Mouse (Mus musculus) thymus, adult 2 months (tissue): Measurements from ENCODE around the gene Ift172. TPM values are rescaled to one million over a fixed set of nuclear protein-coding genes. Genes with fewer than 3 reads are reported as not detected.
A peak's percentile ranks its signal among the peaks of the same experiment; 100 is the strongest.

Experiments used
- DNase-seq: peaks from one replicate; pipeline ENCODE4 v3.0.0; 2021
- H3K27ac ChIP-seq: fragments of 200-500 bp; 2 replicates; pipeline ENCODE4 v1.5.1; 2012; ENCODE audit warnings: low read length, control low read depth; ENCODE audit not compliant: control insufficient read depth, insufficient read depth
- H3K27me3 ChIP-seq: fragments of 200-500 bp; 2 replicates; pipeline ENCODE4 v1.6.1; 2012; ENCODE audit warnings: mild to moderate bottlenecking, low read length, moderate library complexity, mixed read lengths; ENCODE audit not compliant: control insufficient read depth, insufficient read depth
- H3K36me3 ChIP-seq: fragments of 200-500 bp; 2 replicates; pipeline ENCODE4 v1.6.1; 2012; ENCODE audit warnings: mild to moderate bottlenecking, low read length, moderate library complexity; ENCODE audit not compliant: control insufficient read depth, insufficient read depth
- H3K4me1 ChIP-seq: fragments of 200-500 bp; replicated peaks from 2 replicates; pipeline ENCODE4 v1.6.1; 2012; ENCODE audit warnings: low read length; ENCODE audit not compliant: control insufficient read depth, insufficient read depth
- H3K4me3 ChIP-seq: fragments of 200-500 bp; 2 replicates; pipeline ENCODE4 v1.5.1; 2012; ENCODE audit warnings: mild to moderate bottlenecking, low read length, control low read depth, moderate library complexity; ENCODE audit not compliant: control insufficient read depth, insufficient read depth
- CTCF ChIP-seq: fragments of 200-500 bp; IDR thresholded peaks from 2 replicates; pipeline ENCODE4 v1.5.1; 2012; ENCODE audit warnings: mild to moderate bottlenecking, control low read depth, low read length, moderate library complexity, borderline replicate concordance; ENCODE audit not compliant: control insufficient read depth, poor library complexity, insufficient read depth; ENCODE audit errors: extremely low read depth
- POLR2A ChIP-seq: fragments of 200-500 bp; IDR thresholded peaks from 2 replicates; pipeline ENCODE4 v1.6.1; 2012; ENCODE audit warnings: mild to moderate bottlenecking, low read length, control low read depth, moderate library complexity; ENCODE audit not compliant: control insufficient read depth, poor library complexity, insufficient read depth; ENCODE audit errors: extremely low read depth
- WGBS: fragments of 180-500 bp; shearing (Covaris S2); methylation state at CpG from one replicate; pipeline ENCODE4 v1.1.7; 2018; 5-methylcytosine and 5-hydroxymethylcytosine counted together
- polyA plus RNA-seq: library from polyadenylated mRNA; depleted of rRNA; stranded (reverse); fragments of >200 nt; gene quantifications from 2 replicates; pipeline ENCODE4 v1.2.3, GENCODE M21; 2012

Ift172 gene
- polyA plus RNA-seq, 1 experiment, result 21.6 TPM

- H3K27ac ChIP-seq, result peak overlapping the region; percentile 52
- no peak for DNase-seq
- TF ChIP-seq POLR2A (no peak; the same call in 1 of the 2 replicates), CTCF (no peak)
- 6% methylated on average over 9 of the region's 9 CpGs for WGBS
- no peaks in the 10 kb centered on the region for H3K36me3 ChIP-seq
- peaks cover 11% of the 10 kb centered on the region for H3K27me3 ChIP-seq
- peaks cover 11% of the 10 kb centered on the region for H3K4me1 ChIP-seq
- H3K4me3 ChIP-seq, result peak overlapping the region; percentile 58
Measured at GRCm38 (mm10) chr5:31291361-31291688, 409 bp upstream of the Ift172 start.

GRCm38 (mm10) chr5:31289626-31290230 is 1.2 kb downstream of the Ift172 start:
- Histone ChIP-seq H3K4me3 (no peak overlapping the region), H3K4me1 (peaks cover 5% of the 10 kb centered on the region), H3K27me3 (no peaks in the 10 kb centered on the region; the same call in 1 of the 2 replicates), H3K36me3 (peaks cover 4% of the 10 kb centered on the region; the same call in 1 of the 2 replicates), H3K27ac (no peak overlapping the region)
- TF ChIP-seq CTCF (no peak), POLR2A (no peak)
- no peak for DNase-seq
- WGBS, result 79% methylated on average over 3 of the region's 3 CpGs

- H3K4me3 ChIP-seq, result no peak overlapping the region
- DNase-seq, result no peak
- 52% methylated on average over 3 of the region's 3 CpGs for WGBS
- H3K27me3 ChIP-seq, result no peaks in the 10 kb centered on the region
- TF ChIP-seq POLR2A, result no peak
- no peak for TF ChIP-seq CTCF
- peaks cover 5% of the 10 kb centered on the region for H3K4me1 ChIP-seq
- peaks cover 4% of the 10 kb centered on the region; the same call in 1 of the 2 replicates for H3K36me3 ChIP-seq
- H3K27ac ChIP-seq, result no peak overlapping the region
Measured at GRCm38 (mm10) chr5:31288655-31289054, 2.3 kb downstream of the Ift172 start.

- Histone ChIP-seq H3K27ac (no peak overlapping the region), H3K27me3 (no peaks in the 10 kb centered on the region), H3K4me3 (no peak overlapping the region), H3K36me3 (peaks cover 4% of the 10 kb centered on the region; the same call in 1 of the 2 replicates), H3K4me1 (peaks cover 5% of the 10 kb centered on the region)
- no peak for DNase-seq
- 28% methylated on average over 4 of the region's 4 CpGs for WGBS
- TF ChIP-seq POLR2A (no peak), CTCF (no peak)
Measured at GRCm38 (mm10) chr5:31288225-31288624, 2.7 kb downstream of the Ift172 start.

- Histone ChIP-seq H3K4me3 (no peak overlapping the region), H3K36me3 (no peaks in the 10 kb centered on the region), H3K27me3 (no peaks in the 10 kb centered on the region), H3K4me1 (no peaks in the 10 kb centered on the region), H3K27ac (no peak overlapping the region)
- 44% methylated on average over 20 of the region's 20 CpGs for WGBS
- peak; percentile 7 for DNase-seq
- no peak for TF ChIP-seq CTCF
- no peak for TF ChIP-seq POLR2A
Measured at GRCm38 (mm10) chr5:31279245-31279988, 11.5 kb downstream of the Ift172 start.

GRCm38 (mm10) chr5:31273018-31273417 is 17.9 kb downstream of the Ift172 start:
- no peak for DNase-seq

More at GRCm38 (mm10) chr5:31273018-31273417, 17.9 kb downstream of the Ift172 start:
- H3K27ac ChIP-seq, result no peak overlapping the region
- H3K4me1 ChIP-seq, result no peaks in the 10 kb centered on the region
- WGBS, result 95% methylated on average over 6 of the region's 6 CpGs
- no peak overlapping the region for H3K4me3 ChIP-seq
- H3K36me3 ChIP-seq, result no peaks in the 10 kb centered on the region
- H3K27me3 ChIP-seq, result no peaks in the 10 kb centered on the region
- TF ChIP-seq CTCF (no peak), POLR2A (no peak)
